Mouse (Mus musculus) liver, embryonic 13.5 days (tissue): Measurements from ENCODE around the gene Apol11a. TPM values are rescaled to one million over a fixed set of nuclear protein-coding genes. Genes with fewer than 3 reads are reported as not detected.

Source experiments
- ATAC-seq: fragments of 200-750 bp; cut with Nextera tagmentation; 2 replicates; pipeline ENCODE4 v1.8.0; 2017; ENCODE audit warnings: low read depth, mild to moderate bottlenecking, moderate number of reproducible peaks, moderate library complexity
- DNase-seq: peaks from one replicate; pipeline ENCODE4 v3.0.0; 2022
- H3K27ac ChIP-seq: fragments of 300-500 bp; sonication (generic); 2 replicates; pipeline ENCODE4 v1.5.1; 2015; ENCODE audit warnings: moderate library complexity, mild to moderate bottlenecking, inconsistent platforms
- H3K27me3 ChIP-seq: fragments of 300-500 bp; sonication (generic); 2 replicates; pipeline ENCODE4 v1.6.1; 2015; ENCODE audit warnings: mild to moderate bottlenecking, inconsistent platforms
- H3K36me3 ChIP-seq: fragments of 300-500 bp; sonication (generic); 2 replicates; pipeline ENCODE4 v1.6.1; 2015; ENCODE audit warnings: mild to moderate bottlenecking, inconsistent platforms
- H3K4me1 ChIP-seq: fragments of 300-500 bp; sonication (generic); replicated peaks from 2 replicates; pipeline ENCODE4 v1.6.1; 2015; ENCODE audit warnings: inconsistent platforms
- H3K4me2 ChIP-seq: fragments of 300-500 bp; sonication (generic); 2 replicates; pipeline ENCODE4 v1.6.1; 2015; ENCODE audit warnings: inconsistent platforms, mild to moderate bottlenecking, moderate library complexity
- H3K4me3 ChIP-seq: fragments of 300-500 bp; sonication (generic); replicated peaks from 2 replicates; pipeline ENCODE4 v1.5.1; 2015; ENCODE audit warnings: mild to moderate bottlenecking, inconsistent platforms
- H3K9ac ChIP-seq: fragments of 300-500 bp; sonication (generic); 2 replicates; pipeline ENCODE4 v1.6.1; 2015; ENCODE audit warnings: mild to moderate bottlenecking, inconsistent platforms
- H3K9me3 ChIP-seq: fragments of 300-500 bp; sonication (generic); replicated peaks from 2 replicates; pipeline ENCODE4 v1.6.1; 2016; ENCODE audit warnings: inconsistent platforms
- polyA plus RNA-seq: library from polyadenylated mRNA; unstranded; fragments of >200 nt; fragmentation: Nextera tagmentation; extraction: Ambion mirVana; gene quantifications from 2 replicates; pipeline ENCODE4 v1.2.1, GENCODE M21; 2015

The Apol11a gene
- polyA plus RNA-seq, 1 experiment from 2014 or later = 0.15 TPM

GRCm38 (mm10) chr15:77563219-77563618, 55.1 kb downstream of the Apol11a start:
- no peak overlapping the region for H3K4me2 ChIP-seq
- H3K27ac ChIP-seq = no peak overlapping the region
- no peak for DNase-seq
- H3K27me3 ChIP-seq = no peaks in the 10 kb centered on the region
- no peaks in the 10 kb centered on the region for H3K36me3 ChIP-seq
- no peak overlapping the region for H3K4me3 ChIP-seq
- H3K9me3 ChIP-seq = no peaks in the 10 kb centered on the region
- no peak overlapping the region for H3K9ac ChIP-seq
- ATAC-seq = no peak
- H3K4me1 ChIP-seq = no peaks in the 10 kb centered on the region

Other genes with a start within 250 kb of the Apol11a start
- 6.7 and 9.5 TPM in 2 replicates for gene Rbfox2, start 201.3 kb upstream of the Apol11a start, polyA plus RNA-seq
- 0.17 and 0.27 TPM in 2 replicates for gene Apol7a, start 109.2 kb upstream of the Apol11a start, polyA plus RNA-seq
- 0.06 TPM in 2 replicates for gene Apol9a, start 97.1 kb upstream of the Apol11a start, polyA plus RNA-seq
- gene Apol7b, start 60.8 kb upstream of the Apol11a start, polyA plus RNA-seq = not detected in 2 replicates
- 0.05 and 0.10 TPM in 2 replicates for gene Apol10a, start 31.2 kb upstream of the Apol11a start, polyA plus RNA-seq
- not detected in 2 replicates for gene Apol7c, start 25.0 kb downstream of the Apol11a start, polyA plus RNA-seq
- gene 1700025B11Rik, start 53.6 kb downstream of the Apol11a start, polyA plus RNA-seq = not detected in 2 replicates
- not detected in 2 replicates for gene Apol10b, start 87.9 kb downstream of the Apol11a start, polyA plus RNA-seq
- gene Gm36245, start 91.0 kb downstream of the Apol11a start, polyA plus RNA-seq = not detected in 2 replicates
- gene Apol11b, start 135.0 kb downstream of the Apol11a start, polyA plus RNA-seq = 10.6 and 12.5 TPM in 2 replicates
- not detected in 2 replicates for gene Apol7e, start 190.6 kb downstream of the Apol11a start, polyA plus RNA-seq
- gene Apol9b, start 220.8 kb downstream of the Apol11a start, polyA plus RNA-seq = not detected in 2 replicates
- 29.8 and 34.9 TPM in 2 replicates for gene Apol8, start 248.7 kb downstream of the Apol11a start, polyA plus RNA-seq